Mouse (Mus musculus) E14TG2a.4 (cell line): Measurements from ENCODE around the gene Ifna5.
"Not testable (repeated sequence)": the region's sequence is repeated elsewhere in the genome, so short reads cannot be mapped to it uniquely, and the experiment has no call there.

ENCODE experiments used
- H3K27me3 ChIP-seq: 2 replicates; pipeline ENCODE4 v1.6.1; 2014; ENCODE audit warnings: low read length, control low read depth; ENCODE audit not compliant: insufficient read depth
- H3K36me3 ChIP-seq: 2 replicates; pipeline ENCODE4 v1.6.1; 2014; ENCODE audit warnings: low read length, control low read depth; ENCODE audit not compliant: insufficient read depth
- H3K4me1 ChIP-seq: replicated peaks from 2 replicates; pipeline ENCODE4 v1.6.1; 2014; ENCODE audit warnings: low read depth, low read length, control low read depth
- H3K4me3 ChIP-seq: replicated peaks from 2 replicates; pipeline ENCODE4 v1.5.1; 2014; ENCODE audit warnings: mild to moderate bottlenecking, low read length
- H3K9me3 ChIP-seq: 2 replicates; pipeline ENCODE4 v1.6.1; 2014; ENCODE audit warnings: low read length, control low read depth
- CTCF ChIP-seq: conservative IDR thresholded peaks from 2 replicates; pipeline ENCODE4 v1.5.1; 2014; ENCODE audit warnings: low read length
- NANOG ChIP-seq: IDR thresholded peaks from 2 replicates; pipeline ENCODE4 v1.6.1; 2014; ENCODE audit warnings: borderline replicate concordance, low read length, mixed read lengths
- POU5F1 ChIP-seq: IDR thresholded peaks from 2 replicates; pipeline ENCODE4 v1.6.1; 2014; ENCODE audit warnings: low read length, borderline replicate concordance

Gene Ifna5

GRCm38 (mm10) chr4:88835225-88835624 is at the start of gene Ifna5:
Gene Ifna5 (plus strand): TSS chr4:88835525.
- H3K4me3 ChIP-seq, H3K9me3 ChIP-seq, H3K4me1 ChIP-seq, H3K36me3 ChIP-seq, H3K27me3 ChIP-seq: not testable (repeated sequence)

DNA sequence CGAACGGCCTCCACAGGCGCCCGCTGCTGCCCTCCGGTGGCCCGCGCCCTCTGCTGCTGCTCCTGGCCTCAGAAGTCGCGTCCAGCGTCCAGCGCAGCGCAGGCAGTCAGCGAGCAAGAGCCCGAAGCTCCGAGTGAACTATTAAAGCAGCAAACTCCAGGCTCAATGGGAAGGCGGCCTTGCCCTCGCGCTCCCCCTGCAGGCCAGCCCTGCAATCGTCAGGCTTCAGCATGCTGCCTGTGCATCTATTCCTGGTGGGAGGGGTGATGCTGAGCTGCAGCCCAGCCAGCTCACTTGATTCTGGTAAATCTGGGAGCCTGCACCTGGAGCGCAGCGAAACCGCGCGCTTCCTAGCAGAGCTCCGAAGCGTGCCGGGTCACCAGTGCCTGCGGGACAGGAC is 46.9 kb upstream of the Ifna5 start, which contains the start of gene Gm13277:
Gene Gm13277 (plus strand): TSS at position 231 of the 400 bp plus-strand sequence.
- H3K27me3 ChIP-seq, H3K4me3 ChIP-seq, H3K4me1 ChIP-seq, H3K36me3 ChIP-seq, H3K9me3 ChIP-seq: not testable (repeated sequence)

GRCm38 (mm10) chr4:88791250-88791649 is 44.1 kb upstream of the Ifna5 start, which contains the start of gene Gm13278:
Gene Gm13278 (plus strand): TSS chr4:88791550.
- H3K4me1 ChIP-seq, H3K9me3 ChIP-seq, H3K36me3 ChIP-seq, H3K4me3 ChIP-seq, H3K27me3 ChIP-seq: not testable (repeated sequence)

DNA sequence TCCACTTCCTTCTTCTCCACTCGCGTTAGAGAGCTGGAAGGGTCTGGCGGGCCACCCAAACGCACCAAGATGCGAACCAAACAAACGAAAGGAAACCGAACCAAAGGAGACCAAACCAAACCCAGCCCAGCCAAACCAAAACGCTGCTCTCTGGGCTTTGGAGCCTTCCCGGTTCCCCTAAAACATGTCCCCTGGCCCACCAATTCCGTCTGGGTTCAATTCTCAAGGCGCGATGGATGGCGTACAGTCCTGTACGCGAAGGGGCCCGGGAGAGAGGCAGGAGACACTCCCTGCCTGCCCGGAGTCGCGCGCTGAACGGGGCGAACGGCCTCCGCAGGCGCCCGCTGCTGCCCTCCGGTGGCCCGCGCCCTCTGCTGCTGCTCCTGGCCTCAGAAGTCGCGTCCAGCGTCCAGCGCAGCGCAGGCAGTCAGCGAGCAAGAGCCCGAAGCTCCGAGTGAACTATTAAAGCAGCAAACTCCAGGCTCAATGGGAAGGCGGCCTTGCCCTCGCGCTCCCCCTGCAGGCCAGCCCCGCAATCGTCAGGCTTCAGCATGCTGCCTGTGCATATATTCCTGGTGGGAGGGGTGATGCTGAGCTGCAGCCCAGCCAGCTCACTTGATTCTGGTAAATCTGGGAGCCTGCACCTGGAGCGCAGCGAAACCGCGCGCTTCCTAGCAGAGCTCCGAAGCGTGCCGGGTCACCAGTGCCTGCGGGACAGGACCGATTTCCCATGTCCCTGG is 41.2 kb upstream of the Ifna5 start, which contains the start of gene Gm13275:
Gene Gm13275 (plus strand): TSS at position 552 of the 740 bp plus-strand sequence.
- not testable (repeated sequence) for H3K27me3 ChIP-seq, H3K9me3 ChIP-seq, H3K36me3 ChIP-seq, H3K4me1 ChIP-seq, H3K4me3 ChIP-seq

DNA sequence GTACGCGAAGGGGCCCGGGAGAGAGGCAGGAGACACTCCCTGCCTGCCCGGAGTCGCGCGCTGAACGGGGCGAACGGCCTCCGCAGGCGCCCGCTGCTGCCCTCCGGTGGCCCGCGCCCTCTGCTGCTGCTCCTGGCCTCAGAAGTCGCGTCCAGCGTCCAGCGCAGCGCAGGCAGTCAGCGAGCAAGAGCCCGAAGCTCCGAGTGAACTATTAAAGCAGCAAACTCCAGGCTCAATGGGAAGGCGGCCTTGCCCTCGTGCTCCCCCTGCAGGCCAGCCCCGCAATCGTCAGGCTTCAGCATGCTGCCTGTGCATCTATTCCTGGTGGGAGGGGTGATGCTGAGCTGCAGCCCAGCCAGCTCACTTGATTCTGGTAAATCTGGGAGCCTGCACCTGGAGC is 38.2 kb upstream of the Ifna5 start, which contains the start of gene Gm13279:
Gene Gm13279 (plus strand): TSS at position 301 of the 400 bp plus-strand sequence.
- not testable (repeated sequence) for H3K4me3 ChIP-seq, H3K9me3 ChIP-seq, H3K4me1 ChIP-seq, H3K27me3 ChIP-seq, H3K36me3 ChIP-seq

DNA sequence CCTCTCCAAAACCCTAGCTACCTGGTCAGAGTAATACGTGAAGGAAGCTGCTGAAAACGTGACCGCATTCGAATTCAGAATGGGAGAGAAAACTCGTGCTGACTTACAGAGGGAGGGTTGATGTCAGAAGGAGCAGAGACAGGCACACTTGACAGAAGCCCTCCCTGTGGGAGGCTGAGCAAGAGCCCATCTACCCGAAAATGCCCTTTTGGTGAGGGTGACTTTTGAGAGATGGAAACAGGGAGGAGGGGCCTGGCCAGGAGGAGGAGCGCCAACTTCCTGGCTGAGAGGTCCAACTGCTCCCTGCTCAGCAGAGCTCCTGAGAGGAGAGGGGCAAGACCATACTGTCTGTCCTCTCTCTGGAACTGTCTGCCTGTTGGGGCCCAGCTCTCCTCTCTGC is 36.0 kb upstream of the Ifna5 start, which contains the start of gene Gm13285:
Gene Gm13285 (plus strand): TSS at position 301 of the 400 bp plus-strand sequence.
- H3K9me3 ChIP-seq, H3K4me1 ChIP-seq, H3K36me3 ChIP-seq: not testable (repeated sequence)

GRCm38 (mm10) chr4:88802954-88803353 is 32.4 kb upstream of the Ifna5 start, which contains the start of gene Gm13287:
Gene Gm13287 (plus strand): TSS chr4:88803254.
- not testable (repeated sequence) for H3K4me1 ChIP-seq, H3K9me3 ChIP-seq, H3K4me3 ChIP-seq, H3K36me3 ChIP-seq
- H3K27me3 ChIP-seq, result peaks cover 16% of the 10 kb centered on the region

More for the DNA sequence above, 36.0 kb upstream of the Ifna5 start, which contains the start of gene Gm13285:
- not testable (repeated sequence) for H3K4me3 ChIP-seq, H3K27me3 ChIP-seq

GRCm38 (mm10) chr4:88805231-88805630 is 30.1 kb upstream of the Ifna5 start, which contains the start of gene Gm13288:
Gene Gm13288 (plus strand): TSS chr4:88805531.
- not testable (repeated sequence) for H3K9me3 ChIP-seq, H3K4me3 ChIP-seq, H3K4me1 ChIP-seq, H3K36me3 ChIP-seq
- H3K27me3 ChIP-seq, result peaks cover 19% of the 10 kb centered on the region

DNA sequence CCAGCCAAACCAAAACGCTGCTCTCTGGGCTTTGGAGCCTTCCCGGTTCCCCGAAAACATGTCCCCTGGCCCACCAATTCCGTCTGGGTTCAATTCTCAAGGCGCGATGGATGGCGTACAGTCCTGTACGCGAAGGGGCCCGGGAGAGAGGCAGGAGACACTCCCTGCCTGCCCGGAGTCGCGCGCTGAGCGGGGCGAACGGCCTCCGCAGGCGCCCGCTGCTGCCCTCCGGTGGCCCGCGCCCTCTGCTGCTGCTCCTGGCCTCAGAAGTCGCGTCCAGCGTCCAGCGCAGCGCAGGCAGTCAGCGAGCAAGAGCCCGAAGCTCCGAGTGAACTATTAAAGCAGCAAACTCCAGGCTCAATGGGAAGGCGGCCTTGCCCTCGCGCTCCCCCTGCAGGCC is 29.6 kb upstream of the Ifna5 start:
- H3K4me1 ChIP-seq, H3K4me3 ChIP-seq, H3K9me3 ChIP-seq, H3K36me3 ChIP-seq: not testable (repeated sequence)
- peaks cover 24% of the 10 kb centered on the region for H3K27me3 ChIP-seq

GRCm38 (mm10) chr4:88815928-88816327 is 19.4 kb upstream of the Ifna5 start, which contains the start of gene Ifna7:
Gene Ifna7 (plus strand): TSS chr4:88816228.
- no peak for TF ChIP-seq POU5F1
- TF ChIP-seq NANOG, result no peak
- no peak for TF ChIP-seq CTCF

More at GRCm38 (mm10) chr4:88815928-88816327, 19.4 kb upstream of the Ifna5 start, which contains the start of gene Ifna7:
- Histone ChIP-seq H3K27me3 (peaks cover under 1% of the 10 kb centered on the region; the same call in 1 of the 2 replicates), H3K36me3 (no peaks in the 10 kb centered on the region), H3K9me3 (no peaks in the 10 kb centered on the region), H3K4me1 (no peaks in the 10 kb centered on the region), H3K4me3 (no peak within 1 kb of the TSS)
